Mouse (Mus musculus) brain, embryonic 14.5 days (tissue): ENCODE data around the gene Hamp. TPM values are rescaled to one million over a fixed set of nuclear protein-coding genes. Genes with fewer than 3 reads are reported as not detected.

ENCODE experiments used
- DNase-seq: peaks from one replicate; pipeline ENCODE4 v3.0.0-alpha.2; 2011; ENCODE audit warnings: low read depth
- CTCF ChIP-seq: fragments of 200-500 bp; IDR thresholded peaks from 2 replicates; pipeline ENCODE4 v1.5.1; 2012; ENCODE audit warnings: inconsistent platforms, mild to moderate bottlenecking, moderate library complexity, borderline replicate concordance; ENCODE audit not compliant: insufficient read depth, insufficient read length; ENCODE audit errors: extremely low read depth
- POLR2A ChIP-seq: fragments of 200-500 bp; IDR thresholded peaks from 2 replicates; pipeline ENCODE4 v1.6.1; 2012; ENCODE audit warnings: mild to moderate bottlenecking, inconsistent platforms, borderline replicate concordance; ENCODE audit not compliant: poor library complexity, insufficient read depth, insufficient read length, severe bottlenecking; ENCODE audit errors: extremely low read depth
- polyA plus RNA-seq: library from polyadenylated mRNA; depleted of rRNA; stranded (reverse); fragments of >200 nt; gene quantifications from 2 replicates; pipeline ENCODE4 v1.2.3, GENCODE M21; 2012

Hamp gene
- polyA plus RNA-seq, 1 experiment, result not detected

- no peak for DNase-seq
- no peak for TF ChIP-seq CTCF
- TF ChIP-seq POLR2A, result no peak
Observed at GRCm38 (mm10) chr7:30965677-30966076, 21.8 kb upstream of the Hamp start.

GRCm38 (mm10) chr7:30964366-30964765 lies 20.5 kb upstream of the Hamp start:
- no peak for DNase-seq
- no peak for TF ChIP-seq POLR2A
- TF ChIP-seq CTCF, result no peak

DNA sequence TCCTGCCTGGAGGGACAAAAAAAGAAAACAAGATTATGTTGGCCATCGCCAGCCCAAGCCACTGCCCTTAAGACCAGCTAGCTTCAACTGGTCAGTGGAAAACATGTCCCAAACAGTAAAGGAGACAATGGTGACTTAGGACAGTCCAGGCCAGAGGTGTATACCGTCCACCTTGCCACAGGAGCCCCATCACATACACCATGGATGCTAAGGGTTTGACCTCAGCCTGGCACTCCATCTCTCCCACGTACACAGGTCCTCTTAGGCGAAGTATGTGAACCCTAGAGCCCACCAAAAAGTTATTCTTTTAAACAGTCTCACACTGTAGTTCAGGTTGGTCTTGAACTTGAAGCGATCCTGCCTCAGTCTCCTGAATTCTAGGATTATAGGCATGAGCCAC lies 19.0 kb upstream of the Hamp start:
- no peak for DNase-seq
- TF ChIP-seq POLR2A (no peak), CTCF (no peak)

DNA sequence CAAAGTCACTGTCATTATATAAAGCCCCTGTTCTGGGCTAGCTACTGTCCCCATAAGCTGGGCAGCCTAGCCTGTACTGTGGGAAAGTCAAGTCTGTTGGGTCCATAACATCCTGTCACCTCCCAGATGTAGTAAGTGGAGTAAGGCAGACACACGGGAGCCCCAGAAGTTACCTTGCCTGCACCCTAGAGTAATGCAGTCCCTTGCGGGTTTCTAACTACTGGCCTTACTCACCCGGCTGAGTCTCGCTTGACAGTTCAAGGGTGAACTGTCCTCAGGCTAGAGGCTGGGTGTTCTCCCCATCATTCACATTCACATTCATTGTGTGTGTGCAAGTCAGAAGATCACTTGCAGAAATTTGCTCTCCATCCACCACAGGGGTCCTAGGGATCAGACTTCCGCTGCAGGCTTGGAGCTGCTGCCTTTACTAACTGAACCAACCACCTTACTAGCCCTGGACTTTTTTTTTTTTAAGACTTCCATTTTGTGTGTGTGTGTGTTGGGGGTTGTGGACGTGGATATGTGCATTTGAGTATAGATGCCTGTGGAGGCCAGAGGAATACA lies 16.0 kb upstream of the Hamp start:
- no peak for DNase-seq
- TF ChIP-seq POLR2A, result no peak
- no peak for TF ChIP-seq CTCF

DNA sequence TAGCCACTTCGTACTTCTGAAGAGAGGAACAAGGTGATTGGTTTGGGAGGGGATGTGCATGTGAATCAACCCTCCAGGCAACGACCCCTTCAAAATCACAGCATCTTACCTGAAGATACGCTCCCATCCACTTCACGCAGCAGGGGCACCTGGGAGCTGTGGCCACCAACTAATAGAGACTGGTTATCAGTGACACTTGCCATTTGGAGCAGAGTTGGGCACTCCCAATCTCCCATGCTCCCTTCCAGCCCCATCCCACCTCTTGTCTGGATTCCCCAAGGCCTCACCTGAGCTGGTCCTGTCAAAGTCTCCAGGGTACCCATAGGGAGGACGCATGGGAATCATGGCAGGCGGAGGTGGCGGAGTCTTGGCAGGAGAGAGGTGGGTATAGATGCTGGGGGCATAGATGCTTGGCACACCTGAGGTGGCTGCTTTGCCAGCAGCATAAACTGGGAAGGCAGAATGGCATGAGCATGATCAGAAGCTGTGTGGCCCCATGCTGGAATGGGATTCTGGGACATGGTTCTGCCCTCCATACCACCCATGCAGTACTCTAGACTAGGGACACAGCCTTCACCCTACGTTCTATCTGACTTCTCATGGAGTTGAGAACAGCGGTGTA lies 15.1 kb upstream of the Hamp start:
- TF ChIP-seq POLR2A (no peak), CTCF (no peak)
- DNase-seq, result no peak

GRCm38 (mm10) chr7:30958109-30958865 lies 14.5 kb upstream of the Hamp start:
- no peak for TF ChIP-seq POLR2A
- no peak for TF ChIP-seq CTCF
- DNase-seq, result no peak

GRCm38 (mm10) chr7:30957367-30957783 lies 13.5 kb upstream of the Hamp start:
- DNase-seq, result peak; percentile 93
- no peak for TF ChIP-seq CTCF
- peak; percentile 59; the same call in 1 of the 2 replicates for TF ChIP-seq POLR2A

- TF ChIP-seq CTCF (no peak), POLR2A (peak; percentile 54; the same call in 1 of the 2 replicates)
- peak; percentile 91 for DNase-seq
Observed at GRCm38 (mm10) chr7:30956756-30957366, 13.0 kb upstream of the Hamp start, which contains the start of gene Usf2. Gene Usf2, minus strand, starts transcription at chr7:30956803.

- TF ChIP-seq POLR2A (no peak), CTCF (no peak)
- DNase-seq, result no peak
Observed at GRCm38 (mm10) chr7:30956357-30956751, 12.5 kb upstream of the Hamp start.

DNA sequence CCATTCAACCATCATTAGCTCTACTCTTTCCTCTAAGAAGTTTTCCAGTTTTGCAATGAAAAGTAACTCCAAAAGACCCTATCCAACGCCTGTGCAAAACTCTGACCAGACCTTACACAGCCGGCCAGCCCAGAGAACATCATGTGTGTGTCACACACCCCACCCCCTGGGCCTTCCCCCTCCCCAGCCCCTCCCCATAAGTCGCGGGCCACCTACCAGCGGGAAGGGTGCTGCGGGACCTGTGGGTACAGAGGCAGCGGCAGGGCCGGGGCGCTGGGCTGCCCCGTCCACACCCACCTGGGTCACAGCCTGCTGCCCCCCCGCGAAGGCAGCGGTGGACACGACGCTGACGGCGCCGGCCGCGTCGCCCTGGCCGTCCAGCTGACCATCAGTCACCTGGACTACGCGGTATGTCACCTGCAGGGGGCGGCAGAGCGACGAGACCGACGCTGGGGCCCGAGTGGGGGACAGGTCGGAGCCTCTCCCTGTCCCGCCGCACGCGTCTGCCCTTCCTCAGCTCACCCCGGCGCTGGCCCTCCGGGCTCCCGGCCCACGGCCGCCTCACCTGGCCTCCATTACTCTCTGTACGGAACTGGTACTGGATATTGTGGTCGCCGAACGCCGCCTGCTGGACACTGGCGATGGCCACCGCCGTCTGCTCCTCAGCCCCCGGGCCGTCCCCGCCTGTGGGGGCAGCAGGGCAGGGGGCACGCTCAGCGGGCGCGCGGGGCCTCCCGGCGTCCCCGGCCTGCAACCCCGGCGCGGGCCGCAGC lies 11.9 kb upstream of the Hamp start:
- TF ChIP-seq CTCF, result peak; percentile 62
- peak; percentile 65; the same call in 1 of the 2 replicates for TF ChIP-seq POLR2A
- peak; percentile 85 for DNase-seq

DNA sequence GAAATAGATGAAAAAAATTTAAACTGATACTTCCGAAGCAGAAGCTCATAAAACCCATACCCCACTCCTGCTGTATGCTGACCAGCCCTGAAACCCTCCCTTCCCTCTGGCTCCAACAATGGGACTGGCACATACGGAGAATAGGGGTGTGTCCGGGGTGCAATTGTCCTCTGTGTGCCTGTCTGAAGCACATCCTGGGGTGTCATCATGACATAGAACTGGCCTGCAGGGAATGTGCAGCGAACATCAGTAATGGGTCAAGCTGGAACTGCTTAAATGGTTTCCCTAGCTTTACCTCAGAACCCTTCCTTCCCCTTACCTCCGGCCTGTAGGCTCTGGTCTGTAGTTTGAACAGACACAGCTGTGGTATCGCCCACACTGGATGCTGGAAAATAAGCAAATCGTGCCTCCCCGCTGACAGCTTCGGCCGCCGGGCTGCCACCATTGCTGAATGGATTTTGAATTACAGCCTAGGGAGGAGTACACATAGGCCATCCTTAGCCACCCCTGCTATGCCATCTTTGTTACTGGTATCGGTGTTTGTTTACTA lies 11.2 kb upstream of the Hamp start:
- TF ChIP-seq POLR2A, result no peak
- no peak for DNase-seq

GRCm38 (mm10) chr7:30954036-30954435 lies 10.2 kb upstream of the Hamp start:
- DNase-seq, result no peak
- TF ChIP-seq CTCF (no peak), POLR2A (no peak)
